Mouse (Mus musculus) c-Kit-positive CD71-negative TER-119-negative erythroid progenitor cells, embryonic 14.5 days (primary cell): ENCODE data around the gene Kirrel3.

Source experiments
- DNase-seq: peaks from one replicate; pipeline ENCODE4 v3.0.0-alpha.2; 2013; ENCODE audit warnings: low read depth

Gene Kirrel3

GRCm38 (mm10) chr9:34689375-34689774, 203.7 kb downstream of the Kirrel3 start:
- DNase-seq, result no peak

- DNase-seq, result no peak
Measured at GRCm38 (mm10) chr9:34695646-34696045, 210.0 kb downstream of the Kirrel3 start.

GRCm38 (mm10) chr9:34703547-34704300, 218.0 kb downstream of the Kirrel3 start:
- no peak for DNase-seq

GRCm38 (mm10) chr9:34704357-34704756, 218.7 kb downstream of the Kirrel3 start:
- no peak for DNase-seq

GRCm38 (mm10) chr9:34706350-34706873, 220.7 kb downstream of the Kirrel3 start:
- DNase-seq, result no peak

- no peak for DNase-seq
Measured at GRCm38 (mm10) chr9:34708691-34709090, 223.0 kb downstream of the Kirrel3 start.

- DNase-seq, result no peak
Measured at GRCm38 (mm10) chr9:34711996-34712395, 226.3 kb downstream of the Kirrel3 start.

- no peak for DNase-seq
Measured at GRCm38 (mm10) chr9:34712996-34713395, 227.3 kb downstream of the Kirrel3 start.

- DNase-seq, result no peak
Measured at GRCm38 (mm10) chr9:34713462-34713926, 227.8 kb downstream of the Kirrel3 start.

GRCm38 (mm10) chr9:34714996-34715619, 229.4 kb downstream of the Kirrel3 start:
- no peak for DNase-seq

- DNase-seq, result no peak
Measured at GRCm38 (mm10) chr9:34716476-34716875, 230.8 kb downstream of the Kirrel3 start.

GRCm38 (mm10) chr9:34721478-34722197, 235.9 kb downstream of the Kirrel3 start:
- no peak for DNase-seq

GRCm38 (mm10) chr9:34722198-34722550, 236.5 kb downstream of the Kirrel3 start:
- no peak for DNase-seq

- DNase-seq, result no peak
Measured at GRCm38 (mm10) chr9:34732507-34732906, 246.8 kb downstream of the Kirrel3 start.

GRCm38 (mm10) chr9:34733579-34733978, 247.9 kb downstream of the Kirrel3 start:
- DNase-seq, result no peak

- no peak for DNase-seq
Measured at GRCm38 (mm10) chr9:34734991-34735390, 249.3 kb downstream of the Kirrel3 start.

- no peak for DNase-seq
Measured at GRCm38 (mm10) chr9:34739431-34739830, 253.7 kb downstream of the Kirrel3 start.

- DNase-seq, result no peak
Measured at GRCm38 (mm10) chr9:34740814-34741213, 255.1 kb downstream of the Kirrel3 start.

- no peak for DNase-seq
Measured at GRCm38 (mm10) chr9:34748003-34748402, 262.3 kb downstream of the Kirrel3 start.

- DNase-seq, result no peak
Measured at GRCm38 (mm10) chr9:34749161-34749560, 263.5 kb downstream of the Kirrel3 start.

- DNase-seq, result no peak
Measured at GRCm38 (mm10) chr9:34749877-34750276, 264.2 kb downstream of the Kirrel3 start.

GRCm38 (mm10) chr9:34750887-34751286, 265.2 kb downstream of the Kirrel3 start:
- DNase-seq, result no peak
